Mouse (Mus musculus) adrenal gland, postnatal 4 days (tissue): ENCODE data around the gene Gm28372. TPM values are rescaled to one million over a fixed set of nuclear protein-coding genes. Genes with fewer than 3 reads are reported as not detected.

Source experiments
- DNase-seq, 2 experiments: peaks; one replicate each; pipeline ENCODE4 v3.0.0; 2021 to 2022; ENCODE audit warnings: low spot score in 2 of 2, mixed read lengths in 2 of 2
- total RNA-seq, 2 experiments: library from RNA; stranded (reverse); gene quantifications; 2 replicates each; pipeline ENCODE4 v1.2.3; 2021

Gene Gm28372
- total RNA-seq, 2 experiments from 2014 or later, result not detected

DNA sequence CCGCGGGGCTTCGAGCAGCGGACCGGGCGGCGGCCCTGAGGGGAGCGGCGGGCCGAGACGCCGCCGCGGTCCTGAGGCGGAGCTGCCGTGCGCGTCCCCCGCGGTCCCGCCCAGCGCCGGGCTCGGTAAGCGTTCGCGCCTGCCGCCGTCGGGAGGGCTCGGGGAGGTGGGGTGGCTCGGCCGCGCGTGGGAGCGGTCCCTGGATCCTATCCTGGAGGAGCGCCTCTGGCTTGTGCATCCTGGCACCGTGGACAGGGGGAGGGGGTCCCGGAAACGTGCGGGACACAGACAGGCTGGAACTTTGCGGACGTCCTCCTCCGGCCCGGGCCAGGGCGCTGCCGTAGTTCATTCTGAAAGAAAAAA, 45.4 kb downstream of the Gm28372 start:
- DNase-seq, result peak in 1 of 2 experiments; percentile 48

DNA sequence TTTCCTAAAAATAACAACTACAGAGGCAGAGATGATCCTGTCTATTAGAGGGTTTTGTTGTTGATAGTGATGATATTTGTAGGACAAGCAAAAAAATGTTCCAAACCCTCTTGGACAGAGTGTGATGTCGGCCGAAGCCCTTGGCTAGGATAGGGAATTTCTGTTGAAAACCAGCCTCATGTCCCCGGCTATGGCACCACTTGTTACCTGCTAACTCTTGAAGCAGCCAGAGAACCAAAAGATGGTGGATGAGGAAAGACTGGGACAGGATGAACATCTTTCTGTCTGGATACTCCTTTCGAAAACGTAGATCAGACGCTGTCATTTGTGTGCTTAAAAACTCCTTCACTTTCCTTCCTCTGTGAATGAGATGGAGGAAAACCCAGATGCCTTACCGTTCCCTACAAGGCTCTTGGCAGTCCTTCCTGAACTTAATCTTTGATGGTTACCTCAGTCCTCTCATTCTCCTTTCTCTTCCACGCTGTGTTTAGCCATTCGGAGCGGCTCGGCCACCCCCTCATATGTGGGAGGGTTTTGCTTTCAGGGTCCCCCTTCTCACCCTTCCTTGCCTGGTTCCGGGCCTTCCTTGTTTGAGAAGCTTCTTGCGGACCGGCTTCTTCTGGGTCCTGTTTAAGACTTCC, 46.2 kb downstream of the Gm28372 start:
- DNase-seq, result no peak

DNA sequence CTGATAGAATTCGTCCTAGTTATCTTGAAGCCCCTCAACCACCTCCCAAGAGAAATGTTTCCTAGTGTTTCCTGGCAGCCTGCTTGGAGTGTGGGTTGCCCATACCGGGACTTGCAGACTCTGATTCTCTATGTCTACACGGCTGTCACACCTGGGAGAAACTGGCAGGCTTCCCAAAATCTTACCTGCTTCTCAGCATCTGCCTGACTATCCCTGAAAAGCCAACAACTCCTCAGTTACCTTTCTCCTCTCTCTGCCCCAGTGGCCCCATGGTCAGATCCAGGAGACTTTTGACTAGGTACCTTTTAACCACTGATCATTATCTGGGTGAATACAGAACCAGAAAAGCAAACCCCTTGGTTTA, 46.7 kb downstream of the Gm28372 start:
- no peak for DNase-seq

DNA sequence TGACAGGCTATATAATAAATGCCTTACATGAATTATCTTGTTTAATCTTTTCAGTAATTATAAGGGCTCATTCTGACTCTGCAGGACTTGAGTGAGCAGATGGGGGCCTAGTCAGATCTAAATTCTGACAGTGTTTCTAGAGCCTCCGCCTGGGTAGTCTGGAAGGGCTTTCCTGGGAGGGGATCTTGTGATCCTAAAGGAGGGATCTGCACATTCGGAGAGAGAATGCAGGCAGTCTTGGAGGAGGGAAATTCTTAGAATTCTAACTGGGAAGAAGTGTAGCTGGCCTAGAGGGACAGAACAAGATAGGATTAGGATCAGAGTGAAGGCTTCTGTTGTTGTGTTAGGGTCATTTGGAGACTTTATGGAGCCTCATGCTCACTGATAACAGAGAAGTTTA, 47.2 kb downstream of the Gm28372 start:
- DNase-seq, result no peak

DNA sequence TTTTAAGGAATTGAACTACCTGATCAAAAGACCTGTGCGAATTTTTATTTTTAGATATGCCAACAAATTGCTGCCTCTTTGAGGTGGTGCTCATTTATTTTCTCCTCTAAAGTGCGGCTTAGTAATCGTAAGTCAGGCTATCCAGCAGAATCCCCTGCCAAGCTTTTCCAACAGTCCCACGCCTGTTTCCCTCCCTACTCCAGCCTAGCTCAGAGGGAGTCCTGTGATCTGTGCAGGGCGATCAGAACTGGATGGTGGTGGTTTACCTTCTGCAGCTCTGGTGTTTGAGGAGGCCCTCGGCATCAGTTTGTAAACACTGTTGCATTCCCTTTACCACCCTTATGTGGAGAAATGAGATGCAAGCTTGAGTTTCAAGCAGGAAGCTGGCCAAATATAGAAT, 48.4 kb downstream of the Gm28372 start:
- no peak for DNase-seq

DNA sequence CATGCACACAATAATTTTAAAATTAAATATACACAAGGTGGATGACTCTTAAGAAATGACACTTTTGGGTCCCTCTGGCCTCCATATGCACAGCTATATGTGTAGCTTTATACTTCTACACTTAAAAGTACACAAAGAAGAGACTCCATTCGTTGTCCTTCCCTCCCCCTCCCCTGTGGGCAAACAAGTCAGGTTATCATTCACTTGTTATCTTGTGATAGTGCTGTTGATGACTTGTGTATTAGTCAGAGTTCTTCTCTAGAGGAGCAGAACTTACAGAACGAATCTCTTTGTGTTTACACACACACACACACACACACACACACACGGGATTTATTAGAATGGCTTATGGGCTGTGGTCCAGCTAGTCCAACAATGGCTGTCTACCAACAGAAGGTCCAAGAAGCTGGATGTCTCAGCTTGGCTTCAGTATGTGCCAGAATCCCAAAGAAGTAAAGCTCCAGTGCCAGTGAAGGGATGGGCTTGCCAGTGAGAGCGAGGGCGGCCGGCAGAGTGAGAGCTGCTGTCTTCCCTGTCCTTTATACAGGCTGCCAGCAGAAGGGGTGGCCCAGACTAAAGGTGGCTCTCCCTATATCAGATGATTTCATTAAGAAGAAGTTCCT, 49.8 kb downstream of the Gm28372 start:
- DNase-seq, result no peak

Other genes starting within 250 kb of the Gm28372 start
- 100 to 1,000 TPM; 231 to 233 TPM for gene Snrpb, start 225.8 kb upstream of the Gm28372 start, total RNA-seq
- not detected for gene Tmc2, start 210.0 kb upstream of the Gm28372 start, total RNA-seq
- 100 to 1,000 TPM; 129 to 137 TPM for gene Nop56, start 130.8 kb upstream of the Gm28372 start, total RNA-seq
- gene Idh3b, start 120.7 kb upstream of the Gm28372 start, total RNA-seq, result 100 to 1,000 TPM; 287 to 314 TPM
- gene Ebf4, start 110.1 kb upstream of the Gm28372 start, total RNA-seq, result 10 to 100 TPM; 10.7 to 12.8 TPM
- gene Cpxm1, start 7.7 kb upstream of the Gm28372 start, total RNA-seq, result 10 to 100 TPM; 18.1 to 22.0 TPM
- not detected for gene 1700020A23Rik, start within 50 bp of the Gm28372 start, total RNA-seq
- gene Tmem239, start 1.2 kb downstream of the Gm28372 start, total RNA-seq, result not detected
- 10 to 100 TPM; 93.9 to 96.3 TPM for gene Vps16, start 19.1 kb downstream of the Gm28372 start, total RNA-seq
- 10 to 100 TPM; 15.7 to 16.8 TPM for gene Pced1a, start 19.5 kb downstream of the Gm28372 start, total RNA-seq
- gene Ptpra, start 45.0 kb downstream of the Gm28372 start, total RNA-seq, result 100 to 1,000 TPM; 128 to 133 TPM
- gene Mrps26, start 158.5 kb downstream of the Gm28372 start, total RNA-seq, result 10 to 100 TPM; 72.2 to 73.0 TPM
- gene Oxt, start 170.9 kb downstream of the Gm28372 start, total RNA-seq, result not detected
- not detected for gene Avp, start 177.3 kb downstream of the Gm28372 start, total RNA-seq
- 10 to 100 TPM in 1 of 2 experiments, 1 to 10 TPM in 1; 9.6 to 10.3 TPM for gene Fastkd5, start 224.8 kb downstream of the Gm28372 start, total RNA-seq
- gene Ubox5, start 224.8 kb downstream of the Gm28372 start, total RNA-seq, result 10 to 100 TPM in 1 of 2 experiments, 1 to 10 TPM in 1; 9.1 to 10.3 TPM
- 10 to 100 TPM; 13.5 to 22.5 TPM for gene Lzts3, start 237.6 kb downstream of the Gm28372 start, total RNA-seq